Mouse (Mus musculus): ENCODE measurements around the gene Abhd2. TPM values are rescaled to one million over a fixed set of nuclear protein-coding genes. Genes with fewer than 3 reads are reported as not detected.

The Abhd2 gene
- 4.9 and 6.1 TPM in 2 replicates for polyA plus RNA-seq (2014; fragmentation: Nextera tagmentation; extraction: Ambion mirVana)

- Histone ChIP-seq H3K9me3 (replicated peaks; ENCODE audit: control insufficient read depth, low read length) (no peaks in the 10 kb centered on the region), H3K27me3 (ENCODE audit: control insufficient read depth, insufficient read depth, low read length) (no peaks in the 10 kb centered on the region), H3K36me3 (ENCODE audit: control insufficient read depth, insufficient read depth, low read length) (no peaks in the 10 kb centered on the region), H3K4me1 (ENCODE audit: control insufficient read depth, insufficient read depth, low read length) (peaks cover 38% of the 10 kb centered on the region), H3K4me2 (peak within 1 kb of the TSS; percentile 92), H3K4me3 (ENCODE audit: low read depth, low read length) (peak within 1 kb of the TSS; percentile 88), H3K27ac (ENCODE audit: low read depth, low read length) (peak within 1 kb of the TSS; percentile 72), H3K9ac (ENCODE audit: low read depth, low read length) (peak within 1 kb of the TSS; percentile 87)
- WGBS (ENCODE audit: insufficient replicate concordance), result under 1% methylated on average over 54 of the region's 54 CpGs
- peak; percentile 99 for ATAC-seq (replicated peaks; ENCODE audit: insufficient number of reproducible peaks, low FRiP score, low TSS enrichment)
Measured at GRCm38 (mm10) chr7:79272789-79273718, at the start of gene Abhd2. Gene Abhd2 (plus strand): TSS chr7:79273199.

DNA sequence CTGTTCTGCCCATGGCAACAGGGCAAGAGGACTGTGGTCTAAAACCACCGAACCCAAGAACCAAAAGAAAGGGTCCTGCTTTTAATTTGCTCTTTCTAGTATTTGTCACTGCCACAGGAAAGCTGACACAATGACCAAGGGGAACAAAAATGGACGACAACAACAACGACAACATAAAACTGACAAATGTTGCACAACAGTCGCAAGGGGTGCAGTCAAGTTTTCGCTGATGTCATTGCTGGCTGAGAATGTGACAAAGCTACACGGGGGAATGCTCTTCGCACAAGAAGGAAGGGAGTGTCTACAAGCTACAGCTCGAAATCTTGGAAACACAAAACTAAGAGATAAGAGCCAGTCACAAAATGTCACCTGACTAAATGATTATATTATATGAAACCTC is 47.5 kb upstream of the Abhd2 start:
- no peaks in the 10 kb centered on the region for H3K27me3 ChIP-seq (ENCODE audit: control insufficient read depth, insufficient read depth, low read length)
- no peaks in the 10 kb centered on the region for H3K4me1 ChIP-seq (ENCODE audit: control insufficient read depth, insufficient read depth, low read length)
- 74% methylated on average over 8 of the region's 8 CpGs for WGBS (ENCODE audit: insufficient replicate concordance)
- ATAC-seq (replicated peaks; ENCODE audit: insufficient number of reproducible peaks, low FRiP score, low TSS enrichment), result no peak
- H3K9ac ChIP-seq (ENCODE audit: low read depth, low read length), result no peak overlapping the region
- H3K4me2 ChIP-seq, result no peak overlapping the region
- H3K27ac ChIP-seq (ENCODE audit: low read depth, low read length), result no peak overlapping the region
- no peaks in the 10 kb centered on the region for H3K9me3 ChIP-seq (replicated peaks; ENCODE audit: control insufficient read depth, low read length)
- H3K4me3 ChIP-seq (ENCODE audit: low read depth, low read length), result no peak overlapping the region
- H3K36me3 ChIP-seq (ENCODE audit: control insufficient read depth, insufficient read depth, low read length), result no peaks in the 10 kb centered on the region

DNA sequence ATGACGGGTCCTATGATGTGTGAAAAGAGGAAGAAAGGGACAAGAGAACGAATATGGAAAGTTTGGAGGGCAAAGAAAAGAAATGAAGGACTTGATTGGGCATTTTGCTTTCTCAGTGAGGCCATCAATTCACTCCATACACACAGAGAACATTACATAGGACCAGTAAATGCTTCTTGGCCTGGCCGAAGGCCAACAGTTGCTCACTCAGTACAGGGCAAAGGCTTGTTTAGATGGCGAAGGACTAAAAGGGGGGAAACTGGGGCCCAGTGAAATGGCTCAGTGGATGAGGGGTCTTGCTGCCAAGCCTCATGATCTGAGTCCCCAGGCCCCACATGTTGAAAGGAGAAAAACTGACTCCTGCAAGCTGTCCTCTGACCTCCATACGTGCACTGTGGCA is 46.8 kb upstream of the Abhd2 start:
- H3K4me3 ChIP-seq (ENCODE audit: low read depth, low read length), result no peak overlapping the region
- H3K9ac ChIP-seq (ENCODE audit: low read depth, low read length), result no peak overlapping the region
- WGBS (ENCODE audit: insufficient replicate concordance), result 86% methylated on average over 5 of the region's 5 CpGs
- H3K4me1 ChIP-seq (ENCODE audit: control insufficient read depth, insufficient read depth, low read length), result no peaks in the 10 kb centered on the region
- no peaks in the 10 kb centered on the region for H3K27me3 ChIP-seq (ENCODE audit: control insufficient read depth, insufficient read depth, low read length)
- H3K27ac ChIP-seq (ENCODE audit: low read depth, low read length), result no peak overlapping the region
- no peak overlapping the region for H3K4me2 ChIP-seq
- H3K36me3 ChIP-seq (ENCODE audit: control insufficient read depth, insufficient read depth, low read length), result no peaks in the 10 kb centered on the region
- no peak for ATAC-seq (replicated peaks; ENCODE audit: insufficient number of reproducible peaks, low FRiP score, low TSS enrichment)
- H3K9me3 ChIP-seq (replicated peaks; ENCODE audit: control insufficient read depth, low read length), result no peaks in the 10 kb centered on the region

- Histone ChIP-seq H3K4me2 (no peak overlapping the region), H3K27me3 (ENCODE audit: control insufficient read depth, insufficient read depth, low read length) (no peaks in the 10 kb centered on the region), H3K36me3 (ENCODE audit: control insufficient read depth, insufficient read depth, low read length) (no peaks in the 10 kb centered on the region), H3K9ac (ENCODE audit: low read depth, low read length) (no peak overlapping the region), H3K4me3 (ENCODE audit: low read depth, low read length) (no peak overlapping the region), H3K27ac (ENCODE audit: low read depth, low read length) (no peak overlapping the region), H3K4me1 (ENCODE audit: control insufficient read depth, insufficient read depth, low read length) (no peaks in the 10 kb centered on the region), H3K9me3 (replicated peaks; ENCODE audit: control insufficient read depth, low read length) (no peaks in the 10 kb centered on the region)
- no peak for ATAC-seq (replicated peaks; ENCODE audit: insufficient number of reproducible peaks, low FRiP score, low TSS enrichment)
- 76% methylated on average over 5 of the region's 10 CpGs for WGBS (ENCODE audit: insufficient replicate concordance)
Measured at GRCm38 (mm10) chr7:79226834-79227486, 46.0 kb upstream of the Abhd2 start.

GRCm38 (mm10) chr7:79228471-79228870 is 44.5 kb upstream of the Abhd2 start:
- no peaks in the 10 kb centered on the region for H3K36me3 ChIP-seq (ENCODE audit: control insufficient read depth, insufficient read depth, low read length)
- H3K4me1 ChIP-seq (ENCODE audit: control insufficient read depth, insufficient read depth, low read length), result no peaks in the 10 kb centered on the region
- no peak overlapping the region for H3K9ac ChIP-seq (ENCODE audit: low read depth, low read length)
- H3K9me3 ChIP-seq (replicated peaks; ENCODE audit: control insufficient read depth, low read length), result no peaks in the 10 kb centered on the region
- no peak overlapping the region for H3K4me3 ChIP-seq (ENCODE audit: low read depth, low read length)
- no peaks in the 10 kb centered on the region for H3K27me3 ChIP-seq (ENCODE audit: control insufficient read depth, insufficient read depth, low read length)
- 26% methylated on average over 9 of the region's 9 CpGs for WGBS (ENCODE audit: insufficient replicate concordance)
- no peak for ATAC-seq (replicated peaks; ENCODE audit: insufficient number of reproducible peaks, low FRiP score, low TSS enrichment)
- H3K4me2 ChIP-seq, result no peak overlapping the region
- no peak overlapping the region for H3K27ac ChIP-seq (ENCODE audit: low read depth, low read length)

DNA sequence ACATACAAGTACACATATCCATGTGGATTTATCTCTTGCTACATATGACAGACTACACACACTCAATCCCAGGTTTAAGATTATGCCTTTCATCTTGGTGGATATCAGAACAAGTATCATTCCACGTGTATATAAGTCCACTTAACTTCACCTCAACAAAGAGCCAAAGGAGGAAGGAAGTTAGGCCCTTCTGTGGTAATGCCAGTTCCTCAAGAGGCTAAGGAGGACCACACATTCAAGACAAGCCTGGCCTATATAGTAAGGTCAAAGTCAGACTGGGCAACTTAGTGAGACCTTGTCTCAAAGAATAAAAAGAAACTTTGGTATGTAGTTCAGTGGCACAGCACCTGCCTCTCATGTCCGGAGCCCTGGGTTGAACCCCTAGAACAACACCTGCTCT is 41.4 kb upstream of the Abhd2 start:
- Histone ChIP-seq H3K9me3 (replicated peaks; ENCODE audit: control insufficient read depth, low read length) (no peaks in the 10 kb centered on the region), H3K27ac (ENCODE audit: low read depth, low read length) (no peak overlapping the region), H3K4me3 (ENCODE audit: low read depth, low read length) (no peak overlapping the region), H3K27me3 (ENCODE audit: control insufficient read depth, insufficient read depth, low read length) (no peaks in the 10 kb centered on the region), H3K4me1 (ENCODE audit: control insufficient read depth, insufficient read depth, low read length) (no peaks in the 10 kb centered on the region), H3K4me2 (no peak overlapping the region), H3K36me3 (ENCODE audit: control insufficient read depth, insufficient read depth, low read length) (no peaks in the 10 kb centered on the region), H3K9ac (ENCODE audit: low read depth, low read length) (no peak overlapping the region)
- 74% methylated on average over 2 of the region's 2 CpGs for WGBS (ENCODE audit: insufficient replicate concordance)
- no peak for ATAC-seq (replicated peaks; ENCODE audit: insufficient number of reproducible peaks, low FRiP score, low TSS enrichment)

GRCm38 (mm10) chr7:79232048-79232447 is 41.0 kb upstream of the Abhd2 start:
- WGBS (ENCODE audit: insufficient replicate concordance), result 84% methylated on average over 10 of the region's 10 CpGs
- Histone ChIP-seq H3K9me3 (replicated peaks; ENCODE audit: control insufficient read depth, low read length) (no peaks in the 10 kb centered on the region), H3K27ac (ENCODE audit: low read depth, low read length) (no peak overlapping the region), H3K4me1 (ENCODE audit: control insufficient read depth, insufficient read depth, low read length) (no peaks in the 10 kb centered on the region), H3K36me3 (ENCODE audit: control insufficient read depth, insufficient read depth, low read length) (no peaks in the 10 kb centered on the region), H3K27me3 (ENCODE audit: control insufficient read depth, insufficient read depth, low read length) (no peaks in the 10 kb centered on the region), H3K9ac (ENCODE audit: low read depth, low read length) (no peak overlapping the region), H3K4me2 (no peak overlapping the region), H3K4me3 (ENCODE audit: low read depth, low read length) (no peak overlapping the region)
- no peak for ATAC-seq (replicated peaks; ENCODE audit: insufficient number of reproducible peaks, low FRiP score, low TSS enrichment)

GRCm38 (mm10) chr7:79238741-79239140 is 34.3 kb upstream of the Abhd2 start:
- H3K9ac ChIP-seq (ENCODE audit: low read depth, low read length), result no peak overlapping the region
- no peak overlapping the region for H3K4me2 ChIP-seq
- H3K4me1 ChIP-seq (ENCODE audit: control insufficient read depth, insufficient read depth, low read length), result no peaks in the 10 kb centered on the region
- H3K9me3 ChIP-seq (replicated peaks; ENCODE audit: control insufficient read depth, low read length), result no peaks in the 10 kb centered on the region
- no peak for ATAC-seq (replicated peaks; ENCODE audit: insufficient number of reproducible peaks, low FRiP score, low TSS enrichment)
- H3K27me3 ChIP-seq (ENCODE audit: control insufficient read depth, insufficient read depth, low read length), result peaks cover 5% of the 10 kb centered on the region; the same call in 1 of the 2 replicates
- H3K36me3 ChIP-seq (ENCODE audit: control insufficient read depth, insufficient read depth, low read length), result no peaks in the 10 kb centered on the region
- no peak overlapping the region for H3K27ac ChIP-seq (ENCODE audit: low read depth, low read length)
- 66% methylated on average over 5 of the region's 5 CpGs for WGBS (ENCODE audit: insufficient replicate concordance)
- no peak overlapping the region for H3K4me3 ChIP-seq (ENCODE audit: low read depth, low read length)

Measured in heart, embryonic 11.5 days (tissue).